Mouse (Mus musculus) thymus, adult 2 months (tissue): Measurements from ENCODE around the gene Mmp19. TPM values are rescaled to one million over a fixed set of nuclear protein-coding genes. Genes with fewer than 3 reads are reported as not detected.

Experiments used
- DNase-seq: peaks from one replicate; pipeline ENCODE4 v3.0.0; 2021
- H3K27ac ChIP-seq: fragments of 200-500 bp; 2 replicates; pipeline ENCODE4 v1.5.1; 2012; ENCODE audit warnings: low read length, control low read depth; ENCODE audit not compliant: control insufficient read depth, insufficient read depth
- H3K27me3 ChIP-seq: fragments of 200-500 bp; 2 replicates; pipeline ENCODE4 v1.6.1; 2012; ENCODE audit warnings: mild to moderate bottlenecking, low read length, moderate library complexity, mixed read lengths; ENCODE audit not compliant: control insufficient read depth, insufficient read depth
- H3K36me3 ChIP-seq: fragments of 200-500 bp; 2 replicates; pipeline ENCODE4 v1.6.1; 2012; ENCODE audit warnings: mild to moderate bottlenecking, low read length, moderate library complexity; ENCODE audit not compliant: control insufficient read depth, insufficient read depth
- H3K4me1 ChIP-seq: fragments of 200-500 bp; replicated peaks from 2 replicates; pipeline ENCODE4 v1.6.1; 2012; ENCODE audit warnings: low read length; ENCODE audit not compliant: control insufficient read depth, insufficient read depth
- H3K4me3 ChIP-seq: fragments of 200-500 bp; 2 replicates; pipeline ENCODE4 v1.5.1; 2012; ENCODE audit warnings: mild to moderate bottlenecking, low read length, control low read depth, moderate library complexity; ENCODE audit not compliant: control insufficient read depth, insufficient read depth
- CTCF ChIP-seq: fragments of 200-500 bp; IDR thresholded peaks from 2 replicates; pipeline ENCODE4 v1.5.1; 2012; ENCODE audit warnings: mild to moderate bottlenecking, control low read depth, low read length, moderate library complexity, borderline replicate concordance; ENCODE audit not compliant: control insufficient read depth, poor library complexity, insufficient read depth; ENCODE audit errors: extremely low read depth
- POLR2A ChIP-seq: fragments of 200-500 bp; IDR thresholded peaks from 2 replicates; pipeline ENCODE4 v1.6.1; 2012; ENCODE audit warnings: mild to moderate bottlenecking, low read length, control low read depth, moderate library complexity; ENCODE audit not compliant: control insufficient read depth, poor library complexity, insufficient read depth; ENCODE audit errors: extremely low read depth
- WGBS: fragments of 180-500 bp; shearing (Covaris S2); methylation state at CpG from one replicate; pipeline ENCODE4 v1.1.7; 2018; 5-methylcytosine and 5-hydroxymethylcytosine counted together
- polyA plus RNA-seq: library from polyadenylated mRNA; depleted of rRNA; stranded (reverse); fragments of >200 nt; gene quantifications from 2 replicates; pipeline ENCODE4 v1.2.3, GENCODE M21; 2012; rRNA removed

Gene Mmp19
- polyA plus RNA-seq, 1 experiment = 1.8 TPM

GRCm38 (mm10) chr10:128845516-128845915, 54.8 kb downstream of the Mmp19 start:
- H3K27me3 ChIP-seq = no peaks in the 10 kb centered on the region
- H3K4me3 ChIP-seq = no peak overlapping the region
- DNase-seq = no peak
- H3K4me1 ChIP-seq = no peaks in the 10 kb centered on the region
- no peak overlapping the region for H3K27ac ChIP-seq
- H3K36me3 ChIP-seq = peaks cover 62% of the 10 kb centered on the region
- 94% methylated on average over 2 of the region's 2 CpGs for WGBS
- no peak for TF ChIP-seq POLR2A
- no peak for TF ChIP-seq CTCF

GRCm38 (mm10) chr10:128846664-128847063, 56.0 kb downstream of the Mmp19 start:
- no peak for DNase-seq
- H3K27ac ChIP-seq = no peak overlapping the region
- no peaks in the 10 kb centered on the region for H3K27me3 ChIP-seq
- H3K4me1 ChIP-seq = no peaks in the 10 kb centered on the region
- WGBS = 98% methylated on average over 4 of the region's 4 CpGs
- no peak overlapping the region for H3K4me3 ChIP-seq
- peaks cover 57% of the 10 kb centered on the region for H3K36me3 ChIP-seq
- TF ChIP-seq POLR2A (no peak), CTCF (no peak)

GRCm38 (mm10) chr10:128848426-128848825, 57.7 kb downstream of the Mmp19 start:
- H3K4me1 ChIP-seq = no peaks in the 10 kb centered on the region
- H3K27ac ChIP-seq = no peak overlapping the region
- TF ChIP-seq CTCF = no peak
- TF ChIP-seq POLR2A = no peak
- peaks cover 51% of the 10 kb centered on the region for H3K36me3 ChIP-seq
- no peak for DNase-seq
- no peak overlapping the region for H3K4me3 ChIP-seq
- 90% methylated on average over 2 of the region's 2 CpGs for whole genome bisulfite sequencing
- H3K27me3 ChIP-seq = no peaks in the 10 kb centered on the region

GRCm38 (mm10) chr10:128850339-128850738, 59.6 kb downstream of the Mmp19 start:
- Histone ChIP-seq H3K27ac (no peak overlapping the region), H3K27me3 (no peaks in the 10 kb centered on the region), H3K4me1 (no peaks in the 10 kb centered on the region), H3K36me3 (peaks cover 56% of the 10 kb centered on the region), H3K4me3 (no peak overlapping the region)
- WGBS = 81% methylated on average over 3 of the region's 3 CpGs
- no peak for DNase-seq
- TF ChIP-seq POLR2A (no peak), CTCF (no peak)

Other genes with a start within 250 kb of the Mmp19 start
- gene Zc3h10, start 243.1 kb upstream of the Mmp19 start, polyA plus RNA-seq = 25.6 and 27.1 TPM in 2 replicates
- 1,821 and 2,108 TPM in 2 replicates for gene Rpl41, start 241.6 kb upstream of the Mmp19 start, polyA plus RNA-seq
- gene Pa2g4, start 224.9 kb upstream of the Mmp19 start, polyA plus RNA-seq = 46.8 and 52.9 TPM in 2 replicates
- 2.8 and 3.3 TPM in 2 replicates for gene Erbb3, start 201.3 kb upstream of the Mmp19 start, polyA plus RNA-seq
- 988 and 1,135 TPM in 2 replicates for gene Rps26, start 164.2 kb upstream of the Mmp19 start, polyA plus RNA-seq
- gene Ikzf4, start 144.9 kb upstream of the Mmp19 start, polyA plus RNA-seq = 6.7 and 8.6 TPM in 2 replicates
- gene Suox, start 116.8 kb upstream of the Mmp19 start, polyA plus RNA-seq = 19.1 and 21.3 TPM in 2 replicates
- 73.8 and 86.1 TPM in 2 replicates for gene Rab5b, start 94.6 kb upstream of the Mmp19 start, polyA plus RNA-seq
- 1.0 TPM in 2 replicates for gene Pmel, start 86.7 kb upstream of the Mmp19 start, polyA plus RNA-seq
- 87.6 and 100 TPM in 2 replicates for gene Cdk2, start 85.9 kb upstream of the Mmp19 start, polyA plus RNA-seq
- gene Dgka, start 46.1 kb upstream of the Mmp19 start, polyA plus RNA-seq = 326 and 374 TPM in 2 replicates
- gene Pym1, start 43.0 kb upstream of the Mmp19 start, polyA plus RNA-seq = 70.0 and 74.9 TPM in 2 replicates
- gene Dnajc14, start 13.2 kb downstream of the Mmp19 start, polyA plus RNA-seq = 19.9 and 21.6 TPM in 2 replicates
- gene Tmem198b, start 13.5 kb downstream of the Mmp19 start, polyA plus RNA-seq = 17.4 and 20.5 TPM in 2 replicates
- 8.5 and 12.3 TPM in 2 replicates for gene Sarnp, start 26.4 kb downstream of the Mmp19 start, polyA plus RNA-seq
- gene Ormdl2, start 30.7 kb downstream of the Mmp19 start, polyA plus RNA-seq = 68.3 and 82.3 TPM in 2 replicates
- gene Gdf11, start 100.8 kb downstream of the Mmp19 start, polyA plus RNA-seq = 5.6 and 5.8 TPM in 2 replicates
- 43.9 and 62.1 TPM in 2 replicates for gene Cd63, start 110.1 kb downstream of the Mmp19 start, polyA plus RNA-seq
- 14.0 and 21.8 TPM in 2 replicates for gene Rdh5, start 132.0 kb downstream of the Mmp19 start, polyA plus RNA-seq
- gene Bloc1s1, start 133.1 kb downstream of the Mmp19 start, polyA plus RNA-seq = 137 and 173 TPM in 2 replicates
- gene Itga7, start 142.9 kb downstream of the Mmp19 start, polyA plus RNA-seq = 5.9 and 14.5 TPM in 2 replicates
- gene Mettl7b, start 170.1 kb downstream of the Mmp19 start, polyA plus RNA-seq = 0.28 and 1.6 TPM in 2 replicates
- gene Olfr9, start 198.5 kb downstream of the Mmp19 start, polyA plus RNA-seq = not detected in 2 replicates
- not detected in 2 replicates for gene Olfr763, start 219.9 kb downstream of the Mmp19 start, polyA plus RNA-seq
- not detected in 2 replicates for gene Olfr764-ps1, start 249.0 kb downstream of the Mmp19 start, polyA plus RNA-seq